Mouse (Mus musculus) limb, embryonic 15.5 days (tissue): Measurements from ENCODE around the gene Col4a2. TPM values are rescaled to one million over a fixed set of nuclear protein-coding genes. Genes with fewer than 3 reads are reported as not detected.
"Not testable (repeated sequence)": the region's sequence is repeated elsewhere in the genome, so short reads cannot be mapped to it uniquely, and the experiment has no call there.

Experiments used
- ATAC-seq: fragments of 200-750 bp; cut with Nextera tagmentation; 2 replicates; pipeline ENCODE4 v1.8.0; 2017; ENCODE audit warnings: low read depth, moderate TSS enrichment; ENCODE audit not compliant: insufficient number of reproducible peaks, low FRiP score, low TSS enrichment
- H3K27ac ChIP-seq: fragments of 300-500 bp; sonication (generic); 2 replicates; pipeline ENCODE4 v1.5.1; 2015; ENCODE audit warnings: moderate library complexity, mild to moderate bottlenecking, inconsistent platforms
- H3K27me3 ChIP-seq: fragments of 300-500 bp; sonication (generic); 2 replicates; pipeline ENCODE4 v1.6.1; 2015; ENCODE audit warnings: inconsistent platforms
- H3K36me3 ChIP-seq: fragments of 300-500 bp; sonication (generic); 2 replicates; pipeline ENCODE4 v1.6.1; 2015; ENCODE audit warnings: inconsistent platforms
- H3K4me1 ChIP-seq: fragments of 300-500 bp; sonication (generic); 2 replicates; pipeline ENCODE4 v1.6.1; 2015; ENCODE audit warnings: inconsistent platforms
- H3K4me2 ChIP-seq: fragments of 300-500 bp; sonication (generic); 2 replicates; pipeline ENCODE4 v1.6.1; 2015; ENCODE audit warnings: mild to moderate bottlenecking, inconsistent platforms
- H3K4me3 ChIP-seq: fragments of 300-500 bp; sonication (generic); 2 replicates; pipeline ENCODE4 v1.5.1; 2015; ENCODE audit warnings: mild to moderate bottlenecking, inconsistent platforms
- H3K9ac ChIP-seq: fragments of 300-500 bp; sonication (generic); 2 replicates; pipeline ENCODE4 v1.6.1; 2015; ENCODE audit warnings: inconsistent platforms
- H3K9me3 ChIP-seq: fragments of 300-500 bp; sonication (generic); 2 replicates; pipeline ENCODE4 v1.6.1; 2016; ENCODE audit warnings: inconsistent platforms
- WGBS: fragments of 180-500 bp; shearing (Covaris S2); methylation state at CpG from one replicate; pipeline ENCODE4 v1.1.7; 2015; 5-methylcytosine and 5-hydroxymethylcytosine counted together
- polyA plus RNA-seq: library from polyadenylated mRNA; unstranded; fragments of >200 nt; fragmentation: Nextera tagmentation; extraction: Ambion mirVana; gene quantifications from 2 replicates; pipeline ENCODE4 v1.2.1, GENCODE M21; 2015

Col4a2 gene
- polyA plus RNA-seq, 1 experiment from 2014 or later = 77.4 TPM

- no peaks in the 10 kb centered on the region for H3K36me3 ChIP-seq
- ATAC-seq = no peak
- H3K4me2 ChIP-seq = no peak overlapping the region
- no peaks in the 10 kb centered on the region for H3K9me3 ChIP-seq
- H3K4me1 ChIP-seq = peaks cover 21% of the 10 kb centered on the region
- no peak overlapping the region for H3K9ac ChIP-seq
- H3K4me3 ChIP-seq = no peak overlapping the region
- no peak overlapping the region for H3K27ac ChIP-seq
- no peaks in the 10 kb centered on the region for H3K27me3 ChIP-seq
- WGBS = 89% methylated on average over 4 of the region's 4 CpGs
These were observed 150.0 kb downstream of the Col4a2 start for GRCm38 (mm10) chr8:11462641-11463040.

GRCm38 (mm10) chr8:11463541-11463888 lies 150.9 kb downstream of the Col4a2 start:
- H3K27me3 ChIP-seq = no peaks in the 10 kb centered on the region
- H3K27ac ChIP-seq = no peak overlapping the region
- H3K36me3 ChIP-seq = no peaks in the 10 kb centered on the region
- no peaks in the 10 kb centered on the region for H3K9me3 ChIP-seq
- no peak for ATAC-seq
- H3K4me3 ChIP-seq = no peak overlapping the region
- H3K9ac ChIP-seq = no peak overlapping the region
- WGBS = 82% methylated on average over 2 of the region's 2 CpGs
- H3K4me2 ChIP-seq = no peak overlapping the region
- H3K4me1 ChIP-seq = peaks cover 14% of the 10 kb centered on the region; the same call in 1 of the 2 replicates

GRCm38 (mm10) chr8:11463889-11464706 lies 151.5 kb downstream of the Col4a2 start:
- H3K4me2 ChIP-seq = no peak overlapping the region
- ATAC-seq = no peak
- WGBS = 77% methylated on average over 12 of the region's 12 CpGs
- no peaks in the 10 kb centered on the region for H3K27me3 ChIP-seq
- no peak overlapping the region for H3K4me3 ChIP-seq
- no peaks in the 10 kb centered on the region for H3K9me3 ChIP-seq
- H3K36me3 ChIP-seq = no peaks in the 10 kb centered on the region
- no peak overlapping the region for H3K9ac ChIP-seq
- peaks cover 10% of the 10 kb centered on the region; the same call in 1 of the 2 replicates for H3K4me1 ChIP-seq
- H3K27ac ChIP-seq = no peak overlapping the region

GRCm38 (mm10) chr8:11464707-11464964 lies 152.0 kb downstream of the Col4a2 start:
- no peaks in the 10 kb centered on the region for H3K9me3 ChIP-seq
- peaks cover 8% of the 10 kb centered on the region; the same call in 1 of the 2 replicates for H3K4me1 ChIP-seq
- H3K4me2 ChIP-seq = no peak overlapping the region
- WGBS = 77% methylated on average over 3 of the region's 3 CpGs
- no peaks in the 10 kb centered on the region for H3K36me3 ChIP-seq
- H3K9ac ChIP-seq = no peak overlapping the region
- H3K27ac ChIP-seq = no peak overlapping the region
- no peaks in the 10 kb centered on the region for H3K27me3 ChIP-seq
- H3K4me3 ChIP-seq = no peak overlapping the region
- ATAC-seq = no peak

DNA sequence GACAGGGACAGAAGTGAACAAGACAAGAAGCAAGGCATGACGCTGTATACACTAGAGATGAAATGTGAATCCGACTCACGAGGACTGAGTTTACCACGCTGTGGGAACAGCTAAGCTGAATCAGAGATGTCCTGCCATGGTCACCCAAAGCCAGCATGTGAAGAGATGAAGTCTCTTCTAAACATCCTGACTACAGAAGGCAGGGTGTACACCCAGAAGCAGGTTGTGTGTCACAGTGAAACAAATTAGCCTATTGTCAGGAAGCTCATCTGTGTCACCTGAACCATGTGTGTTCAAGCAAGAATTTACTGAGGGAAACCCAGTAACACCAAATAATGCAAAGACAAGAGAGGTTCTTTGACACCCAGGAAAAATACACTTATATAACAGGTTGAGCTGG lies 153.0 kb downstream of the Col4a2 start:
- no peak overlapping the region for H3K4me3 ChIP-seq
- H3K9ac ChIP-seq = no peak overlapping the region
- WGBS = 88% methylated on average over 4 of the region's 4 CpGs
- peaks cover 8% of the 10 kb centered on the region; the same call in 1 of the 2 replicates for H3K4me1 ChIP-seq
- ATAC-seq = no peak
- no peaks in the 10 kb centered on the region for H3K36me3 ChIP-seq
- no peaks in the 10 kb centered on the region for H3K27me3 ChIP-seq
- H3K9me3 ChIP-seq = no peaks in the 10 kb centered on the region
- no peak overlapping the region for H3K4me2 ChIP-seq
- no peak overlapping the region for H3K27ac ChIP-seq

DNA sequence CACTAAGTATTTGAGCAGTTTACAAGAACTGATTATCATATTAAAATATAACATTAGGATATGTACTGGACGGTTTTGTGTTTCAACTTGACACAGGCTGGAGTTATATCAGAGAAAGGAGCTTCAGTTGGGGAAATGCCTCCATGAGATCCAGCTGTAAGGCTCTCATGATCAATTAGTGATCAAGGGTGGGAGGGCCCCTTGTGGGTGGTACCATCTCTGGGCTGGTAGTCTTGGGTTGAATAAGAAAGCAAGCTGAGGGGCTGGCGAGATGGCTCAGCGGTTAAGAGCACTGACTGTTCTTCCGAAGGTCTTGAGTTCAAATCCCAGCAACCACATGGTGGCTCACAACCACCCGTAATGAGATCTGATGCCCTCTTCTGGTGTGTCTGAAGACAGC lies 153.9 kb downstream of the Col4a2 start:
- not testable (repeated sequence) for H3K27me3 ChIP-seq, H3K4me1 ChIP-seq, H3K9ac ChIP-seq, H3K4me3 ChIP-seq, ATAC-seq, H3K36me3 ChIP-seq, H3K27ac ChIP-seq, H3K9me3 ChIP-seq, H3K4me2 ChIP-seq
- 88% methylated on average over 5 of the region's 5 CpGs for WGBS

GRCm38 (mm10) chr8:11469095-11469494 lies 156.5 kb downstream of the Col4a2 start:
- Histone ChIP-seq H3K9ac (no peak overlapping the region), H3K4me1 (0 out of 2 replicates have a peak, but pooled peaks cover 4% of the 10 kb centered on the region), H3K4me3 (no peak overlapping the region), H3K27me3 (peaks cover 11% of the 10 kb centered on the region; the same call in 1 of the 2 replicates), H3K27ac (no peak overlapping the region), H3K36me3 (no peaks in the 10 kb centered on the region), H3K4me2 (no peak overlapping the region), H3K9me3 (no peaks in the 10 kb centered on the region)
- no peak for ATAC-seq
- 5% methylated on average over 3 of the region's 3 CpGs for WGBS

DNA sequence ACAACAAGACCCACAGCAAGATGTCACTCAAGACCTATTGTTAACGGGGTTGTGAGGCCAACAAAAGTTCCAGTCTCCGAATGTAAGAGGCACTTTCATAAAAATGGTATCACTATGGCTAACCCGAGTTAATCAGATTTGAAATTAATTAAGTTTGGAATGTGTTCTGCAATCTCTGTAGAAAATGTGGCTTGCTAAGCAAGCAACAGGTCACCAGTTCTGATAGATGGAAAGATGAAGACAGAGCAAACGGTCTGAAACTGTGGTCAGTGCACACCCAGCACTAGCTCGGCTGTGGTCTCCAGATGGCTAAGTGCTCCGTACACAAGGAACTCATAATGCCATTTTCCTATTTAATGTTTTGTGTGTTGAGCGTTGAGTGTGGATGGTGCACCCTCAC lies 158.1 kb downstream of the Col4a2 start:
- Histone ChIP-seq H3K36me3 (no peaks in the 10 kb centered on the region), H3K27me3 (peaks cover 25% of the 10 kb centered on the region), H3K27ac (no peak overlapping the region), H3K9ac (no peak overlapping the region), H3K9me3 (no peaks in the 10 kb centered on the region), H3K4me1 (0 out of 2 replicates have a peak, but pooled peaks cover 4% of the 10 kb centered on the region), H3K4me3 (no peak overlapping the region), H3K4me2 (no peak overlapping the region)
- no peak for ATAC-seq
- WGBS = 78% methylated on average over 7 of the region's 7 CpGs

GRCm38 (mm10) chr8:11471309-11471708 lies 158.7 kb downstream of the Col4a2 start:
- Histone ChIP-seq H3K9ac (no peak overlapping the region), H3K4me1 (peaks cover 1% of the 10 kb centered on the region), H3K36me3 (no peaks in the 10 kb centered on the region), H3K4me3 (no peak overlapping the region), H3K27ac (no peak overlapping the region), H3K27me3 (peaks cover 31% of the 10 kb centered on the region), H3K9me3 (no peaks in the 10 kb centered on the region), H3K4me2 (no peak overlapping the region)
- WGBS = 61% methylated on average over 8 of the region's 8 CpGs
- ATAC-seq = no peak

DNA sequence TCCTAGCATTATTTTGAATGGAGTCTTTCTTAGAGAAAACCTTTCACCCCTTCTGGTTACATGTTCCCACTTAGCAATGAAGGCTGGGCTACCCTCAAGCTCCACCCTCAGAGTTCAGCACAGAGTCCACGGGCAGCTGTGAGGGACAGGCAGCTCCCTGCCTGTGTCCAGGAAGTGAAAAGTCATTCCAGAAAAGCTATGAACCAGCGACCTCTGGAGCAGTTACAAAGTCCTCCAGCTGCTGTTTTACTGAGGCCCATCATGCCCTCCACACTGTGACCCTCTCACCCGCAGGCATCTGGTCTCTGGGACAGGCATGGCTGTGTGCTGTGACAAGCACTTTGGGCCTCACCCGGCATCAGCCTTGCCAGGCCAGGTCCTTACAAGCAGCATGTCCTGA lies 160.5 kb downstream of the Col4a2 start:
- no peak overlapping the region for H3K27ac ChIP-seq
- no peak overlapping the region for H3K4me3 ChIP-seq
- peaks cover 47% of the 10 kb centered on the region for H3K27me3 ChIP-seq
- no peaks in the 10 kb centered on the region for H3K36me3 ChIP-seq
- H3K9ac ChIP-seq = no peak overlapping the region
- 24% methylated on average over 4 of the region's 4 CpGs for WGBS
- H3K4me2 ChIP-seq = no peak overlapping the region
- no peak for ATAC-seq
- H3K9me3 ChIP-seq = no peaks in the 10 kb centered on the region
- H3K4me1 ChIP-seq = peaks cover 19% of the 10 kb centered on the region

GRCm38 (mm10) chr8:11475397-11475796 lies 162.8 kb downstream of the Col4a2 start:
- H3K36me3 ChIP-seq = no peaks in the 10 kb centered on the region
- H3K4me2 ChIP-seq = no peak overlapping the region
- no peak overlapping the region for H3K4me3 ChIP-seq
- H3K27me3 ChIP-seq = peaks cover 70% of the 10 kb centered on the region
- H3K27ac ChIP-seq = no peak overlapping the region
- 12% methylated on average over 9 of the region's 10 CpGs for WGBS
- no peak overlapping the region for H3K9ac ChIP-seq
- no peak for ATAC-seq
- H3K4me1 ChIP-seq = peaks cover 32% of the 10 kb centered on the region
- no peaks in the 10 kb centered on the region for H3K9me3 ChIP-seq

GRCm38 (mm10) chr8:11475876-11476275 lies 163.3 kb downstream of the Col4a2 start:
- no peaks in the 10 kb centered on the region for H3K36me3 ChIP-seq
- H3K27me3 ChIP-seq = peaks cover 74% of the 10 kb centered on the region
- no peaks in the 10 kb centered on the region for H3K9me3 ChIP-seq
- no peak; the same call in 1 of the 2 replicates for ATAC-seq
- no peak overlapping the region for H3K9ac ChIP-seq
- H3K27ac ChIP-seq = no peak overlapping the region
- H3K4me2 ChIP-seq = no peak overlapping the region
- H3K4me1 ChIP-seq = peaks cover 32% of the 10 kb centered on the region
- WGBS = 13% methylated on average over 2 of the region's 2 CpGs
- no peak overlapping the region for H3K4me3 ChIP-seq
